Mouse (Mus musculus): ENCODE measurements at regions not wholly inside any gene's neighbourhood (a gene's known extent, or its start where the extent isn't known, plus 50 kb on each side); places are given as distances from the start of the nearest gene placed in this dataset.

- no peak for DNase-seq (ENCODE audit: low read depth)
Observed at GRCm38 (mm10) chr16:13487659-13488058, 180.3 kb downstream of the Parn start.

GRCm38 (mm10) chr16:13486571-13486970 lies 181.4 kb downstream of the Parn start:
- DNase-seq (ENCODE audit: low read depth): no peak

GRCm38 (mm10) chr16:13480221-13480620 lies 187.7 kb downstream of the Parn start:
- no peak for DNase-seq (ENCODE audit: low read depth)

GRCm38 (mm10) chr16:13476653-13477052 lies 191.3 kb downstream of the Parn start:
- DNase-seq (ENCODE audit: low read depth): peak; percentile 6

- DNase-seq (ENCODE audit: low read depth): no peak
Observed at GRCm38 (mm10) chr16:13474956-13475355, 193.0 kb downstream of the Parn start.

- DNase-seq (ENCODE audit: low read depth): no peak
Observed at GRCm38 (mm10) chr16:13474274-13474673, 193.7 kb downstream of the Parn start.

- no peak for DNase-seq (ENCODE audit: low read depth)
Observed at GRCm38 (mm10) chr16:13467139-13467538, 200.8 kb downstream of the Parn start.
